Mouse (Mus musculus): ENCODE measurements around the gene Gm10197.

Gm10197 gene

GRCm38 (mm10) chr19:53355065-53355464, 16.5 kb downstream of the Gm10197 start:
- no peak for DNase-seq

DNA sequence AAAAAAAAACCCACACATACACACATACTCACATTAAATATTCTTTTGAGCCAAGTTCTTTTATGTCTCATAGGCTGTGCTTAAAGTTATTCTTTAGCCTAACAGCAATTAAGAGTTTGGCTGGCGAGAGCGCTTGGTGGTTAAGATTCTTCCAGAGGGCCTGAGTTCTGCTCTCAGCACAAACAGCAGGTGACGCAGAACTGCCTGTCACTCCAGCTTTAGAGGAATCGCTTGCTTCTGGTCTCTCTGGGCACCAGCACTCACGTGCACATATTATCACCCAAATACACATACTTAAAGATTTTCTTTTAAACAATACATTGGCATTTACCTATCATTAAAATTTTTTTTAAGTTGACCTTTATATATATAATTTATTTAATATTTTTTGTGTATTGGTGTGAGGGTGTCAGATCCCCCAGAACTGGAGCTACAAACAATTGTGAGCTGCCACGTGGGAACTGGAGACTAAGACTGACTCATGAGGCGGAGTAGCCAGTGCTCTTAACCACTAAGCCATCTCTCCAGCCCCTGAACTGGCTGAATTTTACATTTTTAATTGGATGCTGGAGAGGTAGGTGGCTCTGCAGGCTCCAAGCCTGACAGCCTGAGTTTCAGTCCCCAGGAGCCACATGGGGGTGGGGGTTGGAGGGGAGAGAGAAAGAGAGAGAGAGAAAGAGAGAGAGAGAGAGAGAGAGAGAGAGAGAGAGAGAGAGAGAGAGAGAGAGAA, 17.1 kb downstream of the Gm10197 start:
- no peak for DNase-seq

DNA sequence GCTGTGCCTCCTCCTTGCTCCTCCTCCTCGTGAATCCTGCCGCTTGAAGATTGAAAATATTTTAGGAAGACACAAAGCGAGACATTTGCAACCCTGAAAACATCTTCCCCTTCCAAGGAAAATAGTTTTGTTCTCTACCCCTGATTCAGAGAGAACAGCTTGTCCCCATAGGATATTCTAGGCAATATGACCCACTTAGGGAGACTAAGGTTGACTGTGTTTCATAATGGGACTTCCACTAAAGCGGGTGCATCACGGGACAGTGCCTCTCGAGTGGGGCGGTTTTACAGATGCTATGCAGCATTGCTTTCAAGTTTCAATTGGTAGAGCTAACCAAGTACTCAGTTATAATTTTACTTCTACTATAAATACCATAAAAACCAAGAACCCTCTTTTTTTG, 17.7 kb downstream of the Gm10197 start:
- DNase-seq, result no peak

DNA sequence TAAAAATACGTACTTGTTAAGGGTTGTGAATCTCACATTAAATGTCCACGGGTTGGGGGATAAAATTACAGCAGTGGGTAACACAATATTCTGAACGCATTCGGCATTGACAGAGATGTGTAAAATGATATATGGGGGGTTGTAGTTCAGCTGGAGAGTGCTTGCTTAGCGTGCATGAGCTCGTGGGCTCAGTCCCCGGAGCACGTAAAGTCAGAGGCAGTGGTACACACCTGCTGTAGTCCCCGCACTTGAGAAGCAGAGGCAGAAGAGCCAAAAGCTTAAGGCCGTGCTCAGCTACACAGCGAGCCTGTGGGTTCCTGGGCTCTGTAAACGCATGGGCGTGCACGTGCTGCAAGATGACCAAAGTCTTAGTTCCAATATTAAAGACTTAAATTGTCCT, 25.8 kb downstream of the Gm10197 start:
- DNase-seq, result peak in 1 of 2 experiments; percentile 40

DNA sequence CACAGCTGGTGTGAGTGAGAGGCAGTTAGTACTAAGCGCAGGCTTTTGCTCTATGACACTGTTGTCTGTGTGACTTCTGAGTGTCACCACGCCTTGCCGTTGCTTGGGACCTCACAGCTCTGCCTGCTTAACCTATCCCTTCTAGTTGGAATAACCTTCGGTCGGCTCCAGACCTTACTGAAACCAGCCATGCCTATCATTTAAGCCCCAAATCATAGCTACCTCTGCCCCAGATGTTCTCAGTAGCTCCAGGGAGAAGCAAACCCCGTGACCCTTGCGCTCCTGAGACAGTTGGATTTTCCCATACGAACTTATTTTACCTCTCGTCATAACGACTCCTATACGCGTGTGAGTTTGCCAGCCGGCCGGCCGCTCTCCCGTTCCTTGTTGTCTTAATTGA, 27.5 kb downstream of the Gm10197 start:
- DNase-seq, result no peak

GRCm38 (mm10) chr19:53343174-53343881, 28.2 kb downstream of the Gm10197 start:
- DNase-seq, result no peak

GRCm38 (mm10) chr19:53340423-53340822, 31.1 kb downstream of the Gm10197 start:
- peak; percentile 87 to 91 for DNase-seq

DNA sequence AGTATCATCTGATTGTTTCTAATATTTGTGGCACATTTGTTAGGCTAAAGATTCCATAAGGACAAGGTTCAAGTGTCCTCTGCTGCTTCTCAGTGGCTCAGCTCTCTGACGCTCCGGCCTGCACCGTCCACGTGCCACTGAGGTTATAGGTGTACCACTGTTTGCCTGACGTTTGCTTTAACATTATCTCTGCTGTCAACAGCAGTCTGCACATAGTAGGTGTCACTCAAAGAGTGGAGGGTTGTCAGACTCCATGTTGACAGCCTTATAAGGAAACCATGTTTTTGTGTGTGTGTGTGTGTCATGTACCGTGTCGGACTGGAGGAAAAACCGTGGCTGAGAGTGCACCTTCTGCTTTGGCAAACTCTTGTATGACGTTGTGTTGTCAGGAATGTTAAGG, 36.3 kb downstream of the Gm10197 start:
- no peak for DNase-seq

- peak in 1 of 2 experiments; percentile 30 for DNase-seq
These were observed 37.8 kb downstream of the Gm10197 start for GRCm38 (mm10) chr19:53333730-53334129.

GRCm38 (mm10) chr19:53331882-53332500, 39.6 kb downstream of the Gm10197 start:
- peak in 1 of 2 experiments; percentile 31 for DNase-seq

GRCm38 (mm10) chr19:53329992-53330381, 41.6 kb downstream of the Gm10197 start:
- peak; percentile 85 to 93 for DNase-seq

GRCm38 (mm10) chr19:53329221-53329991, 42.2 kb downstream of the Gm10197 start:
- peak; percentile 95 to 96 for DNase-seq

GRCm38 (mm10) chr19:53328116-53328515, 43.5 kb downstream of the Gm10197 start:
- DNase-seq, result no peak

- peak in 1 of 2 experiments; percentile 69 for DNase-seq
These were observed 45.8 kb downstream of the Gm10197 start for GRCm38 (mm10) chr19:53325578-53326295.

GRCm38 (mm10) chr19:53324866-53325265, 46.7 kb downstream of the Gm10197 start:
- DNase-seq, result no peak

DNA sequence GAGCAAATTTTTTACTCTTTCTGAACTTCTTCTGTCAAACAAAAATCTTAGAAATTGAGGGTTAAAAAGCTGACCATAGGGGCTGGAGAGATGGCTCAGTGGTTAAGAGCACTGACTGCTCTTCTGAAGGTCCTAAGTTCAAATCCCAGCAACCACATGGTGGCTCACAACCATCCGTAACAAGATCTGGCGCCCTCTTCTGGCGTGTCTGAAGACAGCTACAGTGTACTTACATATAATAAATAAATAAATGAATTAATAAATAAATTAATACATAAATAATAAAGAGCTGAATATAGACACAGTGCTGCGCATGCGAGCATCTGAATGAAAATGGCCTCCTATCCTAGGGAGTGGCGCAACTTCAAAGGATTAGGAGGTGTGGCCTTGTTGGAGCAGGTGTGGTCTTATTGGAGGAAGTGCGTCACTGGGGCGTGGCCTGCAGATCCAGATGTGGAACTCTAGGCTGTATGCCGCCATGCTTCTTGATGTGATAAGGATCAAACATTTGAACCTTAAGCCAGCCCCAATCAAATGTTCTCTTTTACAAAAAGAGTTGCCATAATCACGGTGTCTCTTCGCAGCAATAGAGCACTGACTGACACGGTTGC, 49.0 kb downstream of the Gm10197 start:
- no peak for DNase-seq
